Mouse (Mus musculus) heart, adult 9 months (tissue): ENCODE measurements around the gene Tmem11.

Experiments used
- DNase-seq, 2 experiments: peaks; one replicate each; pipeline ENCODE4 v3.0.0; 2022; ENCODE audit warnings: low spot score in 2 of 2

The Tmem11 gene

DNA sequence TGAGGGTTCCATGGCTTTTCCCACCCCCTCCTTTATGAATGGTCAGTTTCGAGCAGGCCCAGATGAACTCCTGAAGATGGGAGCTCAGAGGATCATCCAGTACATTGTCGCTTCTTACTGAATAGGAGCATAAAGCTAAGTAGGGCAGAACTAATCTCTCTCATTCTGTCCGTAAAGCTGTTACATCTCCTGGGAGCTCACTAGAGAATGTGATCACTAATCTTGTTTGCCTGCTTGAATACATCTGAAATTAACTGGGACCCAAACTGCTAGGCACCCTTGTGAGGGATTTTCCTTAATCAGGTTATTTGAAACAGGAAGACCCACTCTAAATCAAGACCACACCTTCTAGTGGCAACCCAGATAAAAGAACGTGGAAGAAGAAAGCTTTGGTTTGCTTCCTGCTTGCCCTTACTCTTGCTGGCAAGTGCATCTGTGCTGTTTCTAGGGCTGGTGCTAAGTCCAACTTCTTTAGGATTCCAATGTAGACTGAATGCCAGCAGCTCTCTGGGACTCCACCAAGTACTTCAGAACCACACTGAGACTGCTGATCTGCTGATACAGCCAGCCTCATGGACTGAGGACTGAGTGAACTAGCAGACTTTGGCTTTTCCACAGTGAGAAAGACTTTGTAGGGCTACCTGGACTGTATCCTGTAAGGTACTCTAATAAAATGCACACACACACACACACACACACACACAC, 51.7 kb downstream of the Tmem11 start:
- no peak for DNase-seq

GRCm38 (mm10) chr11:60826700-60827099, 52.4 kb downstream of the Tmem11 start:
- DNase-seq = no peak

DNA sequence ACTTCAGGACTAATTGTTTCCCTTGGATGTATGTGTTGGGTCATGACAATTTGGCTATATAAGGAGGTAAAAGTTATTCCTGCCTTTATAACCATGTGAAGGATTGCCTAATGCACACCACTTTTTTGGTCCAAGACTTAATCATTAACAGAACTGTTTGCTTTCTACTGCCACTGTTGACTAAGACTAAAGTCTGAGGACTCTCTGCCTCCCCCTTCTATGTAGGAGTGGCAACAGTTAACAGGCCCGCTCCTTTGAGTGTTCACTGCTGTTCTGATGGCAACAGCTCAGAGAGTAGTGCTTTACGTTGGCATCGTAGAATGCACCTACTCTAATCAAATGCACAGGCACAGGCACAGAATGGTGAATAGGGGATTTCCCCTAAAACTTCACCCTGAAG, 53.9 kb downstream of the Tmem11 start:
- DNase-seq = no peak

- no peak for DNase-seq
These were observed 55.3 kb downstream of the Tmem11 start for GRCm38 (mm10) chr11:60823771-60824170.

DNA sequence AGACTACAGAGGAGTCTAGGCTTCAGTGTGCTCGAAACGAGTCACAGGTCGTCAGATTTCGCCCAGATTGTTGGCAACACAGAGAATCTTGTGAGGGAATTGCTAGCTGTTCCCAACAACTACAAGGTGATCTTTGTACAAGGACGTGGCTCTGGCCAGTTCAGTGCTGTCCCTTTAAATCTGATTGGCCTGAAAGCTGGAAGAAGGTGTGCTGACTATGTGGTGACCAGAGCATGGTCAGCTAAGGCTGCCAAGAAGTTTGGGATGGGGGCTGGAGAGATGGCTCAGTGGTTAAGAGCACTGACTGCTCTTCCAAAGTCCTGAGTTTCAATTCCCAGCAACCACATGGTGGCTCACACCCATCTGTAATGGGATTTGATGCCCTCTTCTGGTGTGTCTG, 62.7 kb downstream of the Tmem11 start:
- no peak for DNase-seq
